Mouse (Mus musculus) midbrain, postnatal 0 days (tissue): ENCODE results near the gene Tnfaip6. TPM values are rescaled to one million over a fixed set of nuclear protein-coding genes. Genes with fewer than 3 reads are reported as not detected.
A peak's percentile ranks its signal among the peaks of the same experiment; 100 is the strongest.

Experiments used
- ATAC-seq: fragments of 200-750 bp; cut with Nextera tagmentation; 2 replicates; pipeline ENCODE4 v1.8.0; 2017; ENCODE audit warnings: moderate number of reproducible peaks, mild to moderate bottlenecking, moderate TSS enrichment, moderate library complexity; ENCODE audit not compliant: low FRiP score
- DNase-seq: peaks from one replicate; pipeline ENCODE4 v3.0.0-alpha.2; 2015; ENCODE audit warnings: low spot score
- H3K27ac ChIP-seq: fragments of 300-500 bp; sonication (generic); 2 replicates; pipeline ENCODE4 v1.5.1; 2014; ENCODE audit warnings: low read depth, mild to moderate bottlenecking, low read length, mixed read lengths
- H3K27me3 ChIP-seq: fragments of 300-500 bp; sonication (generic); 2 replicates; pipeline ENCODE4 v1.6.1; 2014; ENCODE audit warnings: low read length, control low read depth, mixed read lengths; ENCODE audit not compliant: insufficient read depth
- H3K36me3 ChIP-seq: fragments of 300-500 bp; sonication (generic); 2 replicates; pipeline ENCODE4 v1.6.1; 2014; ENCODE audit warnings: low read length, control low read depth, mixed read lengths; ENCODE audit not compliant: insufficient read depth
- H3K4me1 ChIP-seq: fragments of 300-500 bp; sonication (generic); 2 replicates; pipeline ENCODE4 v1.6.1; 2014; ENCODE audit warnings: mild to moderate bottlenecking, control low read depth, antibody characterized with exemption, low read length, mixed read lengths; ENCODE audit not compliant: insufficient read depth
- H3K4me2 ChIP-seq: fragments of 300-500 bp; sonication (generic); 2 replicates; pipeline ENCODE4 v1.6.1; 2014; ENCODE audit warnings: low read depth, mild to moderate bottlenecking, low read length, mixed read lengths; ENCODE audit not compliant: poor library complexity, severe bottlenecking
- H3K4me3 ChIP-seq: fragments of 300-500 bp; sonication (generic); 2 replicates; pipeline ENCODE4 v1.5.1; 2014; ENCODE audit warnings: low read depth, mild to moderate bottlenecking, low read length, moderate library complexity
- H3K9ac ChIP-seq: fragments of 300-500 bp; sonication (generic); replicated peaks from 2 replicates; pipeline ENCODE4 v1.6.1; 2014; ENCODE audit warnings: mild to moderate bottlenecking, low read length, moderate library complexity, mixed read lengths; ENCODE audit not compliant: poor library complexity, severe bottlenecking
- H3K9me3 ChIP-seq: fragments of 300-500 bp; sonication (generic); 2 replicates; pipeline ENCODE4 v1.6.1; 2016; ENCODE audit warnings: low read length, control low read depth
- CTCF ChIP-seq: IDR thresholded peaks from 2 replicates; pipeline ENCODE4 v1.5.1; 2016; ENCODE audit warnings: antibody characterized with exemption, mild to moderate bottlenecking
- WGBS: fragments of 180-500 bp; shearing (Covaris S2); extraction: QIAGEN DNeasy Blood & Tissue Kit; methylation state at CpG from one replicate; pipeline ENCODE4 v1.1.7; 2014; 5-methylcytosine and 5-hydroxymethylcytosine counted together
- polyA plus RNA-seq: library from polyadenylated mRNA; unstranded; fragments of >200 nt; fragmentation: Nextera tagmentation; extraction: Ambion mirVana; gene quantifications from 2 replicates; pipeline ENCODE4 v1.2.1, GENCODE M21; 2015
- total RNA-seq: library from RNA; depleted of rRNA; stranded (reverse); fragments of >200 nt; gene quantifications from 2 replicates; pipeline ENCODE4 v1.2.3, GENCODE M21; 2014

The Tnfaip6 gene
- total and polyA plus RNA-seq, 2 experiments from 2014 or later: 1.6 to 3.1 TPM

DNA sequence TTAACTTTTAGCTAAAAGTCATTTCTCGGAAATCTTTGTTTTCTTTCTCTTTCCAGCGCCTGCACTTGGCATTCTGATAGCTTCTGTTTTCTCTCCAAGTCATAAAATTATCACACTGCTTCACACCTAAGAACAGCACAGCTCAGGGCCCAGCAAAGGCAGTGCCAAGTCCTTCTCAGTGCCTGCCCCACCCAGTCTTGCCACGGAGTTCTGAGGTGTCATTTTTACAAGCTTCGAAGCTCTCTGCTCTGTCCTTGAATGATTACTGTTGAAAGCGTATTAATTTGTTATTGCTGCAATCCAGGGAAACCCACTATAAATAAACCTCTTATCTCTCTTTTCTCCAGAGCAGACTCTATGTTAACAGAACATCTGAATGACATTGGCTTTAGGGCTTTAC lies 15.7 kb downstream of the Tnfaip6 start:
- ATAC-seq (no peak), DNase-seq (no peak)
- Histone ChIP-seq H3K4me2 (no peak overlapping the region), H3K36me3 (no peaks in the 10 kb centered on the region), H3K27me3 (no peaks in the 10 kb centered on the region), H3K9ac (no peak overlapping the region), H3K9me3 (no peaks in the 10 kb centered on the region), H3K4me1 (no peaks in the 10 kb centered on the region), H3K27ac (no peak overlapping the region), H3K4me3 (no peak overlapping the region)
- 60% methylated on average over 5 of the region's 5 CpGs for WGBS
- TF ChIP-seq CTCF: no peak

DNA sequence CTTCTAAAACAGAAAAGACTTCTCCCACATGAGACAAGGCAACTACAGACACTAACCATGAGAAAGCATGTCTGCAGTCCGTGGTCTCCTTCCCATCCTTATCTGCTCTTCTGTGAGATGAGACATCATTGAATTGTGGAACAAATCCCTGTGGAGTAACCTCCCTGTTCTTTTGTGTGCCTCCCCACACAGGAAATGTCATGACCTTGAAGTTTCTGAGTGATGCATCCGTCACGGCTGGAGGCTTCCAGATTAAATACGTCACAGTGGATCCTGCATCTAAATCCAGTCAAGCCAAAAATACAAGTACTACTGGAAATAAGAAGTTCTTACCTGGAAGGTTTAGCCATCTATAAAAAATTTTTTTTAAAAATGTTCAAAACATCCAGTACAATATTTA lies 17.8 kb downstream of the Tnfaip6 start:
- ATAC-seq: no peak
- H3K27me3 ChIP-seq: no peaks in the 10 kb centered on the region
- no peaks in the 10 kb centered on the region for H3K9me3 ChIP-seq
- H3K36me3 ChIP-seq: no peaks in the 10 kb centered on the region
- no peak overlapping the region for H3K9ac ChIP-seq
- H3K4me2 ChIP-seq: no peak overlapping the region
- 18% methylated on average over 4 of the region's 4 CpGs for WGBS
- H3K4me3 ChIP-seq: no peak overlapping the region
- H3K27ac ChIP-seq: no peak overlapping the region
- H3K4me1 ChIP-seq: no peaks in the 10 kb centered on the region
- TF ChIP-seq CTCF: no peak
- DNase-seq: no peak

DNA sequence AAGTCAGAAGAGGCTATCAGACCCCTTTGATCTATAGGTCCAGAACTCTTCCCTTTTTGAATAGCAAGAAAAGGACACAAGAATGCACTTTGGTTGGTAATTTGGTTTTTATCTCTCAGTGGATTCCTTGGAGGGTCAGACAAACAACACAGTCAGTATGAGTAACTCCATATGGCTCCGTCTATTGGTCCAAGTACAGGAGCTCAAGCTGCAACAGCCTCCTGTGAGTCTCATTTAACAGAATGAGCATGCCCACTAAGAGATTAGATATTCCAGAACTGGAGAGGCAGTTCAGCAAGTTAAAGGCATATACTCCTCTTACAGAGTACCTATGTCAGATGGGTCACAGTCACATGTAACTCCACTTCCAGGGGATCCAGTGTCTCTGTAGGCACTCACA lies 19.3 kb downstream of the Tnfaip6 start:
- H3K36me3 ChIP-seq: no peaks in the 10 kb centered on the region

DNA sequence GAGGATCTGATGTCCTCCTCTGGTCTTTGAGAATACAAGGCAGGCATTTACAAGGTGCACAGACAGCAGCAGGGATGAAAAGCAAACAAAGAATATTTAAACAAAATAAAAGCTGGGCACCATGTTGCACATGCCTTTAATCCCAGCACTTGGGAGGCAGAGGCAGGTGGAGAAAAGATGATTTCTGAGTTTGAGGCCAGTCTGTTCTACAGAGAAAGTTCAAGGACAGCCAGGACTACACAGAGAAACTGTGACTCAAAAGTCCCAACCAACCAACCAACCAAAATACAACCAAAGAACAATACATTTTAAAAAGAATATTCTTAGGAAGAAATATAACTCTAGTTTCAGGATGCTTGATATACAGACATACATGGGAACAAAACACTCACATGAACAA lies 19.9 kb downstream of the Tnfaip6 start:
- Histone ChIP-seq H3K9ac (no peak overlapping the region), H3K36me3 (no peaks in the 10 kb centered on the region), H3K27ac (no peak overlapping the region), H3K4me3 (no peak overlapping the region), H3K27me3 (no peaks in the 10 kb centered on the region), H3K4me1 (no peaks in the 10 kb centered on the region), H3K4me2 (no peak overlapping the region), H3K9me3 (no peaks in the 10 kb centered on the region)
- no peak for ATAC-seq
- no peak for TF ChIP-seq CTCF
- DNase-seq: no peak

More for the DNA sequence above, 19.3 kb downstream of the Tnfaip6 start:
- TF ChIP-seq CTCF: no peak
- Histone ChIP-seq H3K9ac (no peak overlapping the region), H3K4me3 (no peak overlapping the region), H3K4me1 (no peaks in the 10 kb centered on the region), H3K27ac (no peak overlapping the region), H3K27me3 (no peaks in the 10 kb centered on the region), H3K9me3 (no peaks in the 10 kb centered on the region), H3K4me2 (no peak overlapping the region)
- WGBS: 75% methylated on average over 1 of the region's 1 CpGs
- DNase-seq: no peak
- no peak for ATAC-seq

DNA sequence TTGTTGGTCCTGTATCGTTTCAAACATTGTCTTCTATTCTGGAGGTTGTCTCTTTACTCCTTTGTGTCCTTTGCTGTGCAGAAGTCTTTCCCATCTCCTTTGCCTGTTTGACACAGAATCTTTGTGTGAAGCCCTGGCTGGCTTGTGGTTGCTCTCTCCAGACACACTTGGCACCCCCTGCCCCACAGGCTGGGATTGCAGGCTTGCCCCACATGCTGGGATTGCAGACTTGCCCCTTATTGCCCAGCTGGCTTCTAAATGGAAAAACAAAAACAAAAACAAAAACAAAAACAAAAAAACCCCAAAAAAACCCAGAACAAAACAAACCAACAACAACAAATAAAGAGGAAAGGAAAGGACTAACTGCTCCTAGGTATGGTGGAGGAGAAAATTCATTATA lies 30.8 kb downstream of the Tnfaip6 start:
- no peak overlapping the region for H3K4me2 ChIP-seq
- H3K27me3 ChIP-seq: no peaks in the 10 kb centered on the region
- TF ChIP-seq CTCF: 0 out of 2 replicates have a peak, but pooled peaks have one; percentile 11
- H3K4me1 ChIP-seq: 0 out of 2 replicates have a peak, but pooled peaks cover 3% of the 10 kb centered on the region
- H3K9ac ChIP-seq: no peak overlapping the region
- no peak overlapping the region for H3K4me3 ChIP-seq
- no peak overlapping the region for H3K27ac ChIP-seq
- 60% methylated on average over 1 of the region's 1 CpGs for WGBS
- ATAC-seq (no peak), DNase-seq (no peak)
- no peaks in the 10 kb centered on the region for H3K9me3 ChIP-seq
- H3K36me3 ChIP-seq: no peaks in the 10 kb centered on the region

DNA sequence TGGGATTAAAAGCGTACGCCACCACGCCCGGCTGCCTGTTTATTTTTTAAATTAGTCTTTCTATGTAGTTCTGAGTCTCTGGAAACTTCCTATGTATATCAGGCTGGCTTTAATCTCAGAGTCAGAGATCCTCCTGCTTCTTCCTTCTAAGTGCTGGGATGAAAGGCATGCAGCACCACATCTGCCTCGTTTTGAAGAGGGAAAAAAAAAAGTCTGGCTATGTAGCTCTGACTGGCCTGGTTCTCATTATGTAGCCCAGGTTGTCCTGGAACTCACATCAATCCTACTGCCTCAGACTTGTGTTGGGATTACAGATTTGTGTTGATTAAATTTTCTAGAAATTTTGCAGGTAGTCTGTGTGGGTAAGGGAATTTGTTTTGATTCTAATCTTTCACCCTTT lies 33.0 kb downstream of the Tnfaip6 start:
- TF ChIP-seq CTCF: no peak
- Histone ChIP-seq H3K36me3 (no peaks in the 10 kb centered on the region), H3K9me3 (no peaks in the 10 kb centered on the region), H3K27me3 (no peaks in the 10 kb centered on the region), H3K9ac (no peak overlapping the region), H3K27ac (no peak overlapping the region), H3K4me2 (no peak overlapping the region), H3K4me1 (0 out of 2 replicates have a peak, but pooled peaks cover 3% of the 10 kb centered on the region), H3K4me3 (no peak overlapping the region)
- WGBS: 88% methylated on average over 5 of the region's 5 CpGs
- DNase-seq (no peak), ATAC-seq (no peak)
